Mouse (Mus musculus) ES-Bruce4 (cell line): ENCODE data around the gene Oas1f. TPM values are rescaled to one million over a fixed set of nuclear protein-coding genes. Genes with fewer than 3 reads are reported as not detected.
"Not testable (repeated sequence)": the region's sequence is repeated elsewhere in the genome, so short reads cannot be mapped to it uniquely, and the experiment has no call there.

Experiments used
- H3K27ac ChIP-seq: 2 replicates; pipeline ENCODE4 v1.5.1; 2012; ENCODE audit warnings: low read length, inconsistent platforms; ENCODE audit not compliant: insufficient read depth
- H3K27me3 ChIP-seq: 2 replicates; pipeline ENCODE4 v1.6.1; 2012; ENCODE audit warnings: mild to moderate bottlenecking, low read length, inconsistent platforms; ENCODE audit not compliant: control insufficient read depth, poor library complexity, insufficient read depth, severe bottlenecking
- H3K36me3 ChIP-seq: 2 replicates; pipeline ENCODE4 v1.6.1; 2012; ENCODE audit warnings: inconsistent platforms, mild to moderate bottlenecking, low read length, moderate library complexity; ENCODE audit not compliant: control insufficient read depth, poor library complexity, insufficient read depth, severe bottlenecking
- H3K4me1 ChIP-seq: one replicate; pipeline ENCODE4 v1.8.1; 2011; ENCODE audit warnings: low read length; ENCODE audit not compliant: control insufficient read depth, insufficient read depth
- H3K4me3 ChIP-seq: 2 replicates; pipeline ENCODE4 v1.5.1; 2011; ENCODE audit warnings: low read depth, mild to moderate bottlenecking, low read length
- H3K9ac ChIP-seq: 2 replicates; pipeline ENCODE4 v1.6.1; 2012; ENCODE audit warnings: low read depth, mild to moderate bottlenecking, inconsistent platforms; ENCODE audit not compliant: poor library complexity, severe bottlenecking
- H3K9me3 ChIP-seq: replicated peaks from 2 replicates; pipeline ENCODE4 v1.6.1; 2012; ENCODE audit warnings: mild to moderate bottlenecking, low read length, inconsistent platforms; ENCODE audit not compliant: control insufficient read depth, poor library complexity, insufficient read depth, severe bottlenecking
- CTCF ChIP-seq: IDR thresholded peaks from one replicate; pipeline ENCODE4 v1.8.1; 2011; ENCODE audit warnings: low read depth, low read length
- EP300 ChIP-seq: IDR thresholded peaks from 2 replicates; pipeline ENCODE4 v1.6.1; 2011; ENCODE audit warnings: low read depth, low read length; ENCODE audit not compliant: insufficient read depth
- POLR2A ChIP-seq: IDR thresholded peaks from one replicate; pipeline ENCODE4 v1.8.1; 2011; ENCODE audit warnings: low read length; ENCODE audit not compliant: insufficient read depth
- polyA plus RNA-seq: library from polyadenylated mRNA; stranded (reverse); fragments of >200 nt; gene quantifications from 2 replicates; pipeline ENCODE4 v1.2.4, GENCODE M21; 2011; ENCODE audit warnings: low read depth; ENCODE audit not compliant: missing spikeins, insufficient read depth, insufficient read length

Gene Oas1f
- not detected in 2 replicates for polyA plus RNA-seq

GRCm38 (mm10) chr5:120847067-120847466 lies at the start of gene Oas1f:
Oas1f (plus strand) TSS chr5:120847367.
- TF ChIP-seq CTCF (no peak), POLR2A (no peak), EP300 (no peak)
- H3K4me1 ChIP-seq, result no peaks in the 10 kb centered on the region

GRCm38 (mm10) chr5:120798147-120798546 lies 49.0 kb upstream of the Oas1f start:
- not testable (repeated sequence) for H3K27me3 ChIP-seq, H3K36me3 ChIP-seq, H3K9me3 ChIP-seq, H3K9ac ChIP-seq, H3K4me3 ChIP-seq, H3K27ac ChIP-seq, H3K4me1 ChIP-seq

More at GRCm38 (mm10) chr5:120847067-120847466, at the start of gene Oas1f:
- Histone ChIP-seq H3K4me3 (no peak within 1 kb of the TSS), H3K9ac (no peak within 1 kb of the TSS), H3K27me3 (no peaks in the 10 kb centered on the region), H3K27ac (no peak within 1 kb of the TSS), H3K36me3 (no peaks in the 10 kb centered on the region), H3K9me3 (0 out of 2 replicates have a peak, but pooled peaks cover 4% of the 10 kb centered on the region)

DNA sequence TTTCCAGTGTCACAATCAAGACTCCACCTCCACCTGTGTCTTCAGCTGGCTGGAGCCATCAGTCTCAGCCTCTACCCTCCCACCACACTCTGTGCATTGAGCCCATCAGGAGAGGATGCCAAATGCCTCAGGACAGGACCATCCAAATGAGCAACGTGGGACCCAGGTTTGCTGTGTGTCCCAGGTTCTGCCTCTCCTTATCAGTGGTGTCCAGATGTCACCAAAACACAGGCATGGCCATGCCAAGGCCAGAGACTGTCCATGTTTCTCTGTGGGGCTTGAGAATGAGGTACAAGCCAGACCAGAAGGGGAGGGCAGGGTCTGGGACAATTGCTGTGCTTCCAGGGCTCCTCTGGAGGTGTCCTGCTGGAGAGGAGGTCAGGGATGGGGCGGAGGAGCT lies 48.2 kb upstream of the Oas1f start:
- not testable (repeated sequence) for H3K4me3 ChIP-seq, H3K27ac ChIP-seq, H3K36me3 ChIP-seq, H3K4me1 ChIP-seq, H3K9me3 ChIP-seq, H3K9ac ChIP-seq, H3K27me3 ChIP-seq

GRCm38 (mm10) chr5:120803596-120803995 lies 43.6 kb upstream of the Oas1f start:
- H3K4me1 ChIP-seq, result no peaks in the 10 kb centered on the region
- no peak overlapping the region for H3K4me3 ChIP-seq
- H3K27me3 ChIP-seq, result no peaks in the 10 kb centered on the region
- no peak for TF ChIP-seq POLR2A
- no peak for TF ChIP-seq CTCF
- TF ChIP-seq EP300, result no peak
- no peaks in the 10 kb centered on the region for H3K9me3 ChIP-seq
- no peak overlapping the region for H3K9ac ChIP-seq
- no peaks in the 10 kb centered on the region for H3K36me3 ChIP-seq
- H3K27ac ChIP-seq, result no peak overlapping the region

- peak; percentile 38 for TF ChIP-seq CTCF
- TF ChIP-seq POLR2A, result no peak
- H3K36me3 ChIP-seq, result no peaks in the 10 kb centered on the region
- no peak overlapping the region for H3K4me3 ChIP-seq
- H3K9ac ChIP-seq, result no peak overlapping the region
- H3K9me3 ChIP-seq, result no peaks in the 10 kb centered on the region
- no peaks in the 10 kb centered on the region for H3K27me3 ChIP-seq
- no peaks in the 10 kb centered on the region for H3K4me1 ChIP-seq
- H3K27ac ChIP-seq, result no peak overlapping the region
Measured at GRCm38 (mm10) chr5:120806458-120806857, 40.7 kb upstream of the Oas1f start.

GRCm38 (mm10) chr5:120809171-120809570 lies 38.0 kb upstream of the Oas1f start:
- no peaks in the 10 kb centered on the region for H3K36me3 ChIP-seq
- H3K9me3 ChIP-seq, result no peaks in the 10 kb centered on the region
- TF ChIP-seq EP300, result no peak
- no peak for TF ChIP-seq POLR2A
- no peak for TF ChIP-seq CTCF
- no peaks in the 10 kb centered on the region for H3K27me3 ChIP-seq
- H3K4me1 ChIP-seq, result no peaks in the 10 kb centered on the region
- H3K27ac ChIP-seq, result no peak overlapping the region
- no peak overlapping the region for H3K4me3 ChIP-seq
- H3K9ac ChIP-seq, result no peak overlapping the region
